Mouse (Mus musculus) forebrain, embryonic 16.5 days (tissue): ENCODE data around the gene Hoxb8. TPM values are rescaled to one million over a fixed set of nuclear protein-coding genes. Genes with fewer than 3 reads are reported as not detected.

ENCODE experiments used
- microRNA counts: library from miRNA; unstranded; fragments of <30 nt; microRNA quantifications from one replicate; lab custom pipeline; 2016
- microRNA-seq: library from miRNA; unstranded; fragments of <30 nt; microRNA quantifications from one replicate; pipeline ENCODE4, GENCODE M21; 2017
- polyA plus RNA-seq: library from polyadenylated mRNA; unstranded; fragments of >200 nt; fragmentation: Nextera tagmentation; extraction: Ambion mirVana; gene quantifications from 2 replicates; pipeline ENCODE4 v1.2.1, GENCODE M21; 2015

Hoxb8 gene
- polyA plus RNA-seq, 1 experiment from 2014 or later = not detected

MicroRNAs encoded within 50 kb of the gene (microRNA counts, 519-probe panel; counts per million panel counts)
- microRNA mmu-miR-10a (lab: Ali Mortazavi, UCI) (2,121 counts per million, percentile 37 among the panel's probes with 10 or more counts), microRNA mmu-miR-196a (lab: Ali Mortazavi, UCI) (1,284 counts per million, percentile 10 among the panel's probes with 10 or more counts)

Small RNA genes lying within 50 kb of the gene (microRNA-seq; reads per million reads assigned to microRNA genes)
- 464 reads per million, percentile 71 among the genes with 10 or more reads in this experiment for gene Mir10a
- gene Mir196a-1 = not detected

Other genes starting within 250 kb of the Hoxb8 start
- 113 and 129 TPM in 2 replicates for gene Snf8, start 247.0 kb upstream of the Hoxb8 start, polyA plus RNA-seq
- 35.4 and 36.5 TPM in 2 replicates for gene Ube2z, start 216.5 kb upstream of the Hoxb8 start, polyA plus RNA-seq
- 408 and 422 TPM in 2 replicates for gene Atp5g1, start 206.2 kb upstream of the Hoxb8 start, polyA plus RNA-seq
- gene Calcoco2, start 169.9 kb upstream of the Hoxb8 start, polyA plus RNA-seq = 0.17 and 0.22 TPM in 2 replicates
- 0.09 and 0.11 TPM in 2 replicates for gene Ttll6, start 148.1 kb upstream of the Hoxb8 start, polyA plus RNA-seq
- gene Hoxb13, start 87.6 kb upstream of the Hoxb8 start, polyA plus RNA-seq = 0.13 TPM in 1 of 2 replicates, not detected in the other
- gene Hoxb9, start 10.4 kb upstream of the Hoxb8 start, polyA plus RNA-seq = not detected in 2 replicates
- gene Hoxb7, start 4.7 kb downstream of the Hoxb8 start, polyA plus RNA-seq = not detected in 2 replicates
- not detected in 2 replicates for gene Hoxb6, start 10.6 kb downstream of the Hoxb8 start, polyA plus RNA-seq
- gene Hoxb5, start 21.4 kb downstream of the Hoxb8 start, polyA plus RNA-seq = not detected in 2 replicates
- gene Hoxb4, start 36.4 kb downstream of the Hoxb8 start, polyA plus RNA-seq = not detected in 2 replicates
- gene Hoxb3, start 41.4 kb downstream of the Hoxb8 start, polyA plus RNA-seq = not detected in 2 replicates
- not detected in 2 replicates for gene Hoxb2, start 68.6 kb downstream of the Hoxb8 start, polyA plus RNA-seq
- not detected in 2 replicates for gene Hoxb1, start 83.8 kb downstream of the Hoxb8 start, polyA plus RNA-seq
- 2.1 and 3.4 TPM in 2 replicates for gene Skap1, start 182.7 kb downstream of the Hoxb8 start, polyA plus RNA-seq